Mouse (Mus musculus): Measurements from ENCODE around the gene Gm49361.

DNA sequence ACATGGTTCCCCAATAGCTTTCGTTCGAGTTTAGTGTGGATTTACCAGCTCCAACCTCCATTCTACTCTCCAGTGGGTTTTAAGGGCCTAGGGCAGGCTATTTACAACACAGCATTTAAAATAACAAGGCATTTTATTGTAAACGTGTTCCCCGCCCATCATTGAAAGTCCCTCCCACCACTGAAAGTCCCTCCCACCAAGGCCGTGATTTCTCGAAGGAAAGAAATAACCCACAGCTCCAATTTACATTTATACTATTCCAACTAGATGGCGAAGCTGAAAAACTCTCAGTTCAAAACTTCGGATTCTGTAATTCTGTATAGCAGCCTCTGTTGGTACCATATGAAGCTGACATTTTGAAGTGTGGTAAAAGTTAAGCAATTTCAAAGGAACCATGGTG is 1.4 kb downstream of the Gm49361 start:
- TF ChIP-seq CTCF (IDR thresholded peaks at IDR 0.05; ENCODE audit: extremely low read depth, insufficient read depth, low read length) (no peak), POLR2A (IDR thresholded peaks at IDR 0.05; ENCODE audit: extremely low read depth, insufficient read depth, low read length) (no peak)
